Mouse (Mus musculus) neural tube, embryonic 13.5 days (tissue): ENCODE data around the gene Svopl. TPM values are rescaled to one million over a fixed set of nuclear protein-coding genes. Genes with fewer than 3 reads are reported as not detected.

ENCODE experiments used
- ATAC-seq: fragments of 200-750 bp; cut with Nextera tagmentation; 2 replicates; pipeline ENCODE4 v1.8.0; 2017; ENCODE audit warnings: low read depth, mild to moderate bottlenecking, moderate TSS enrichment, moderate library complexity
- H3K27ac ChIP-seq: fragments of 300-500 bp; sonication (generic); replicated peaks from 2 replicates; pipeline ENCODE4 v1.5.1; 2015; ENCODE audit warnings: moderate library complexity, mild to moderate bottlenecking, inconsistent platforms
- H3K27me3 ChIP-seq: fragments of 300-500 bp; sonication (generic); 2 replicates; pipeline ENCODE4 v1.6.1; 2015; ENCODE audit warnings: mild to moderate bottlenecking, inconsistent platforms
- H3K36me3 ChIP-seq: fragments of 300-500 bp; sonication (generic); 2 replicates; pipeline ENCODE4 v1.6.1; 2015; ENCODE audit warnings: mild to moderate bottlenecking, inconsistent platforms
- H3K4me1 ChIP-seq: fragments of 300-500 bp; sonication (generic); replicated peaks from 2 replicates; pipeline ENCODE4 v1.6.1; 2015; ENCODE audit warnings: inconsistent platforms
- H3K4me2 ChIP-seq: fragments of 300-500 bp; sonication (generic); 2 replicates; pipeline ENCODE4 v1.6.1; 2015; ENCODE audit warnings: inconsistent platforms, mild to moderate bottlenecking, moderate library complexity
- H3K4me3 ChIP-seq: fragments of 300-500 bp; sonication (generic); 2 replicates; pipeline ENCODE4 v1.5.1; 2015; ENCODE audit warnings: mild to moderate bottlenecking, inconsistent platforms
- H3K9ac ChIP-seq: fragments of 300-500 bp; sonication (generic); 2 replicates; pipeline ENCODE4 v1.6.1; 2015; ENCODE audit warnings: moderate library complexity, mild to moderate bottlenecking, inconsistent platforms
- H3K9me3 ChIP-seq: fragments of 300-500 bp; sonication (generic); 2 replicates; pipeline ENCODE4 v1.6.1; 2016; ENCODE audit warnings: inconsistent platforms
- WGBS: fragments of 180-500 bp; shearing (Covaris S2); methylation state at CpG from one replicate; pipeline ENCODE4 v1.1.7; 2015; 5-methylcytosine and 5-hydroxymethylcytosine counted together
- polyA plus RNA-seq: library from polyadenylated mRNA; unstranded; fragments of >200 nt; fragmentation: Nextera tagmentation; extraction: Ambion mirVana; gene quantifications from 2 replicates; pipeline ENCODE4 v1.2.1, GENCODE M21; 2015

The Svopl gene
- polyA plus RNA-seq, 1 experiment from 2014 or later = 0.45 TPM

DNA sequence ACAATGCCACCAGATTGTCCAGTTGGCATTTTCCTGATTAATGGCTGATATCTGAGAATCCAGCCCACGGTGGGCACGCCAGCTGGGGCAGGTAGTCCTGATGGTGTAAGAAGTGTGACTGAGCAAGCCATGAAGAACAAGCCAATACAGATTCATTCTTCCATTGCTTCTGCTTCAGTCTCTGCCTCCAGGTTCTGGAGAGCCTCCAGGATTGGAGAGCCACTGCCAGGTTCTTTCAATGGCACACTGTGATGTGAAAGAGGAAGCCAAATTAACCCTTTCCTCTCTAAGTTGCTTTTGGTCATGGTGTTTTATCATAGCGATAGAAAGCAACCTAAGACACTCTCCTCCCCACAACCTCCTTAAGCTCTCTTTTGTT lies 18.3 kb upstream of the Svopl start:
- Histone ChIP-seq H3K27me3 (no peaks in the 10 kb centered on the region), H3K4me3 (no peak overlapping the region), H3K9ac (no peak overlapping the region), H3K9me3 (no peaks in the 10 kb centered on the region), H3K36me3 (no peaks in the 10 kb centered on the region), H3K4me2 (no peak overlapping the region), H3K4me1 (peaks cover 11% of the 10 kb centered on the region; the same call in 1 of the 2 replicates), H3K27ac (no peak overlapping the region)
- ATAC-seq = no peak
- 77% methylated on average over 3 of the region's 3 CpGs for WGBS

- no peak overlapping the region for H3K9ac ChIP-seq
- no peaks in the 10 kb centered on the region for H3K36me3 ChIP-seq
- H3K27me3 ChIP-seq = no peaks in the 10 kb centered on the region
- H3K4me2 ChIP-seq = no peak overlapping the region
- WGBS = 76% methylated on average over 2 of the region's 2 CpGs
- no peak for ATAC-seq
- H3K9me3 ChIP-seq = no peaks in the 10 kb centered on the region
- no peak overlapping the region for H3K27ac ChIP-seq
- peaks cover 11% of the 10 kb centered on the region; the same call in 1 of the 2 replicates for H3K4me1 ChIP-seq
- H3K4me3 ChIP-seq = no peak overlapping the region
Measured at GRCm38 (mm10) chr6:38064621-38065020, 17.8 kb upstream of the Svopl start.

- Histone ChIP-seq H3K9ac (no peak overlapping the region), H3K9me3 (no peaks in the 10 kb centered on the region), H3K4me3 (no peak overlapping the region), H3K4me1 (no peaks in the 10 kb centered on the region), H3K27ac (no peak overlapping the region), H3K36me3 (no peaks in the 10 kb centered on the region), H3K27me3 (no peaks in the 10 kb centered on the region), H3K4me2 (no peak overlapping the region)
- ATAC-seq = no peak
- 58% methylated on average over 5 of the region's 5 CpGs for WGBS
Measured at GRCm38 (mm10) chr6:38058805-38059204, 12.0 kb upstream of the Svopl start.

- Histone ChIP-seq H3K27ac (no peak overlapping the region), H3K9me3 (no peaks in the 10 kb centered on the region), H3K9ac (no peak overlapping the region), H3K4me2 (no peak overlapping the region), H3K4me1 (no peaks in the 10 kb centered on the region), H3K4me3 (no peak overlapping the region), H3K27me3 (no peaks in the 10 kb centered on the region), H3K36me3 (no peaks in the 10 kb centered on the region)
- WGBS = 85% methylated on average over 15 of the region's 15 CpGs
- no peak for ATAC-seq
Measured at GRCm38 (mm10) chr6:38055471-38056330, 8.9 kb upstream of the Svopl start.

GRCm38 (mm10) chr6:38049601-38050000 lies 2.8 kb upstream of the Svopl start:
- Histone ChIP-seq H3K27ac (no peak overlapping the region), H3K4me3 (no peak overlapping the region), H3K9ac (no peak overlapping the region), H3K36me3 (no peaks in the 10 kb centered on the region), H3K9me3 (no peaks in the 10 kb centered on the region), H3K4me1 (0 out of 2 replicates have a peak, but pooled peaks cover 5% of the 10 kb centered on the region), H3K27me3 (no peaks in the 10 kb centered on the region), H3K4me2 (no peak overlapping the region)
- no peak for ATAC-seq
- WGBS = 90% methylated on average over 6 of the region's 6 CpGs

GRCm38 (mm10) chr6:38048800-38049561 lies 2.2 kb upstream of the Svopl start:
- 62% methylated on average over 6 of the region's 6 CpGs for WGBS
- no peak for ATAC-seq

GRCm38 (mm10) chr6:38048003-38048402 lies 1.2 kb upstream of the Svopl start:
- 91% methylated on average over 4 of the region's 4 CpGs for WGBS
- no peak for ATAC-seq
- H3K36me3 ChIP-seq = no peaks in the 10 kb centered on the region
- no peak overlapping the region for H3K27ac ChIP-seq
- 0 out of 2 replicates have a peak, but pooled peaks cover 5% of the 10 kb centered on the region for H3K4me1 ChIP-seq
- H3K9ac ChIP-seq = no peak overlapping the region
- no peaks in the 10 kb centered on the region for H3K9me3 ChIP-seq
- H3K4me2 ChIP-seq = no peak overlapping the region
- H3K27me3 ChIP-seq = no peaks in the 10 kb centered on the region
- H3K4me3 ChIP-seq = no peak overlapping the region

More at GRCm38 (mm10) chr6:38048800-38049561, 2.2 kb upstream of the Svopl start:
- no peaks in the 10 kb centered on the region for H3K36me3 ChIP-seq
- H3K27ac ChIP-seq = no peak overlapping the region
- H3K4me1 ChIP-seq = 0 out of 2 replicates have a peak, but pooled peaks cover 5% of the 10 kb centered on the region
- no peaks in the 10 kb centered on the region for H3K9me3 ChIP-seq
- no peak overlapping the region for H3K4me3 ChIP-seq
- no peak overlapping the region for H3K9ac ChIP-seq
- no peaks in the 10 kb centered on the region for H3K27me3 ChIP-seq
- no peak overlapping the region for H3K4me2 ChIP-seq

- H3K9me3 ChIP-seq = no peaks in the 10 kb centered on the region
- no peak overlapping the region for H3K27ac ChIP-seq
- WGBS = 78% methylated on average over 5 of the region's 5 CpGs
- no peak overlapping the region for H3K4me2 ChIP-seq
- no peak for ATAC-seq
- H3K27me3 ChIP-seq = no peaks in the 10 kb centered on the region
- H3K36me3 ChIP-seq = no peaks in the 10 kb centered on the region
- no peak overlapping the region for H3K9ac ChIP-seq
- H3K4me1 ChIP-seq = peaks cover 7% of the 10 kb centered on the region
- H3K4me3 ChIP-seq = no peak overlapping the region
Measured at GRCm38 (mm10) chr6:38032801-38033566, 13.8 kb downstream of the Svopl start.

- Histone ChIP-seq H3K9ac (no peak overlapping the region), H3K9me3 (no peaks in the 10 kb centered on the region), H3K27ac (no peak overlapping the region), H3K27me3 (no peaks in the 10 kb centered on the region), H3K4me3 (no peak overlapping the region), H3K36me3 (no peaks in the 10 kb centered on the region), H3K4me1 (peaks cover 7% of the 10 kb centered on the region), H3K4me2 (no peak overlapping the region)
- WGBS = 57% methylated on average over 7 of the region's 7 CpGs
- no peak for ATAC-seq
Measured at GRCm38 (mm10) chr6:38031924-38032540, 14.8 kb downstream of the Svopl start.

GRCm38 (mm10) chr6:38028205-38028604 lies 18.6 kb downstream of the Svopl start:
- H3K36me3 ChIP-seq = no peaks in the 10 kb centered on the region
- H3K27me3 ChIP-seq = no peaks in the 10 kb centered on the region
- no peak overlapping the region for H3K4me3 ChIP-seq
- no peak overlapping the region for H3K9ac ChIP-seq
- no peaks in the 10 kb centered on the region for H3K9me3 ChIP-seq
- ATAC-seq = no peak
- no peak overlapping the region for H3K27ac ChIP-seq
- WGBS = 55% methylated on average over 2 of the region's 2 CpGs
- H3K4me2 ChIP-seq = no peak overlapping the region
- peaks cover 8% of the 10 kb centered on the region for H3K4me1 ChIP-seq

GRCm38 (mm10) chr6:38027771-38028170 lies 19.0 kb downstream of the Svopl start:
- H3K4me1 ChIP-seq = peaks cover 12% of the 10 kb centered on the region
- no peaks in the 10 kb centered on the region for H3K36me3 ChIP-seq
- no peaks in the 10 kb centered on the region for H3K27me3 ChIP-seq
- H3K27ac ChIP-seq = no peak overlapping the region
- no peak overlapping the region for H3K9ac ChIP-seq
- H3K4me2 ChIP-seq = no peak overlapping the region
- H3K4me3 ChIP-seq = no peak overlapping the region
- 59% methylated on average over 1 of the region's 1 CpGs for WGBS
- ATAC-seq = no peak
- no peaks in the 10 kb centered on the region for H3K9me3 ChIP-seq
